Mouse (Mus musculus) layer of hippocampus, adult 8-10 months (tissue): ENCODE measurements around the gene 4930595D18Rik. TPM values are rescaled to one million over a fixed set of nuclear protein-coding genes. Genes with fewer than 3 reads are reported as not detected.

ENCODE experiments used
- DNase-seq, 2 experiments: peaks; one replicate each; pipeline ENCODE4 v3.0.0; 2022; ENCODE audit warnings: low spot score in 2 of 2
- total RNA-seq, 4 experiments: library from RNA; stranded (reverse); gene quantifications; 2 replicates each; pipeline ENCODE4 v1.2.4; 2022

The 4930595D18Rik gene
- total RNA-seq = not detected

- no peak for DNase-seq
Observed at GRCm38 (mm10) chr12:111184476-111184875, at the start of gene 4930595D18Rik. Gene 4930595D18Rik (minus strand): TSS chr12:111184491.

- no peak for DNase-seq
Observed at GRCm38 (mm10) chr12:111233798-111234197, 49.5 kb upstream of the 4930595D18Rik start.

- DNase-seq = no peak
Observed at GRCm38 (mm10) chr12:111230793-111231192, 46.5 kb upstream of the 4930595D18Rik start.

- no peak for DNase-seq
Observed at GRCm38 (mm10) chr12:111228488-111228887, 44.2 kb upstream of the 4930595D18Rik start.

GRCm38 (mm10) chr12:111227410-111227809 is 43.1 kb upstream of the 4930595D18Rik start:
- DNase-seq = no peak

GRCm38 (mm10) chr12:111225197-111225780 is 41.0 kb upstream of the 4930595D18Rik start:
- DNase-seq = no peak

GRCm38 (mm10) chr12:111218867-111219266 is 34.6 kb upstream of the 4930595D18Rik start:
- DNase-seq = no peak

- no peak for DNase-seq
Observed at GRCm38 (mm10) chr12:111211729-111212128, 27.4 kb upstream of the 4930595D18Rik start.

- no peak for DNase-seq
Observed at GRCm38 (mm10) chr12:111207641-111208040, 23.4 kb upstream of the 4930595D18Rik start.

GRCm38 (mm10) chr12:111203945-111204344 is 19.7 kb upstream of the 4930595D18Rik start:
- DNase-seq = no peak

GRCm38 (mm10) chr12:111203076-111203475 is 18.8 kb upstream of the 4930595D18Rik start:
- DNase-seq = peak in 1 of 2 experiments; percentile 27

- DNase-seq = no peak
Observed at GRCm38 (mm10) chr12:111196548-111196947, 12.3 kb upstream of the 4930595D18Rik start.

- DNase-seq = no peak
Observed at GRCm38 (mm10) chr12:111193331-111193730, 9.0 kb upstream of the 4930595D18Rik start.

GRCm38 (mm10) chr12:111192777-111193176 is 8.5 kb upstream of the 4930595D18Rik start:
- DNase-seq = no peak

GRCm38 (mm10) chr12:111190891-111191290 is 6.6 kb upstream of the 4930595D18Rik start:
- no peak for DNase-seq

- no peak for DNase-seq
Observed at GRCm38 (mm10) chr12:111190355-111190754, 6.1 kb upstream of the 4930595D18Rik start.

- no peak for DNase-seq
Observed at GRCm38 (mm10) chr12:111188295-111188694, 4.0 kb upstream of the 4930595D18Rik start.

- DNase-seq = no peak
Observed at GRCm38 (mm10) chr12:111186986-111187385, 2.7 kb upstream of the 4930595D18Rik start.

GRCm38 (mm10) chr12:111182378-111182777 is 1.9 kb downstream of the 4930595D18Rik start:
- DNase-seq = no peak

- no peak for DNase-seq
Observed at GRCm38 (mm10) chr12:111181848-111182247, 2.4 kb downstream of the 4930595D18Rik start.

GRCm38 (mm10) chr12:111178772-111179171 is 5.5 kb downstream of the 4930595D18Rik start:
- DNase-seq = no peak

- DNase-seq = no peak
Observed at GRCm38 (mm10) chr12:111168891-111169290, 15.4 kb downstream of the 4930595D18Rik start.

- no peak for DNase-seq
Observed at GRCm38 (mm10) chr12:111166681-111167289, 17.5 kb downstream of the 4930595D18Rik start.
